Mouse (Mus musculus) forebrain, embryonic 11.5 days (tissue): ENCODE results near the gene Slc35f5. TPM values are rescaled to one million over a fixed set of nuclear protein-coding genes. Genes with fewer than 3 reads are reported as not detected.

Experiments used
- ATAC-seq: fragments of 200-750 bp; cut with Nextera tagmentation; replicated peaks from 2 replicates; pipeline ENCODE4 v1.8.0; 2017; ENCODE audit warnings: moderate TSS enrichment; ENCODE audit not compliant: low FRiP score
- DNase-seq: peaks from one replicate; pipeline ENCODE4 v3.0.0-alpha.2; 2017; ENCODE audit warnings: low spot score
- H3K27ac ChIP-seq: fragments of 300-500 bp; sonication (generic); 2 replicates; pipeline ENCODE4 v1.5.1; 2014; ENCODE audit warnings: low read depth, low read length
- H3K27me3 ChIP-seq: fragments of 300-500 bp; sonication (generic); 2 replicates; pipeline ENCODE4 v1.6.1; 2014; ENCODE audit warnings: mild to moderate bottlenecking, low read length, mixed read lengths; ENCODE audit not compliant: control insufficient read depth, insufficient read depth
- H3K36me3 ChIP-seq: fragments of 300-500 bp; sonication (generic); 2 replicates; pipeline ENCODE4 v1.6.1; 2014; ENCODE audit warnings: mild to moderate bottlenecking, low read length, moderate library complexity, mixed read lengths; ENCODE audit not compliant: control insufficient read depth, insufficient read depth
- H3K4me1 ChIP-seq: fragments of 300-500 bp; sonication (generic); replicated peaks from 2 replicates; pipeline ENCODE4 v1.6.1; 2014; ENCODE audit warnings: low read length, mixed read lengths; ENCODE audit not compliant: control insufficient read depth, insufficient read depth
- H3K4me2 ChIP-seq: fragments of 300-500 bp; sonication (generic); 2 replicates; pipeline ENCODE4 v1.6.1; 2014; ENCODE audit warnings: low read depth, mild to moderate bottlenecking, low read length, moderate library complexity, mixed read lengths; ENCODE audit not compliant: severe bottlenecking
- H3K4me3 ChIP-seq: fragments of 300-500 bp; sonication (generic); 2 replicates; pipeline ENCODE4 v1.5.1; 2014; ENCODE audit warnings: low read depth, low read length
- H3K9ac ChIP-seq: fragments of 300-500 bp; sonication (generic); 2 replicates; pipeline ENCODE4 v1.6.1; 2014; ENCODE audit warnings: low read length
- H3K9me3 ChIP-seq: fragments of 300-500 bp; sonication (generic); 2 replicates; pipeline ENCODE4 v1.6.1; 2016; ENCODE audit warnings: low read length, mixed read lengths; ENCODE audit not compliant: control insufficient read depth
- WGBS: fragments of 180-500 bp; shearing (Covaris S2); extraction: QIAGEN DNeasy Blood & Tissue Kit; methylation state at CpG from one replicate; pipeline ENCODE4 v1.1.7; 2014; 5-methylcytosine and 5-hydroxymethylcytosine counted together
- polyA plus RNA-seq: library from polyadenylated mRNA; unstranded; fragments of >200 nt; fragmentation: Nextera tagmentation; extraction: Ambion mirVana; gene quantifications from 2 replicates; pipeline ENCODE4 v1.2.1, GENCODE M21; 2014

Gene Slc35f5
- polyA plus RNA-seq, 1 experiment from 2014 or later = 24.3 TPM

DNA sequence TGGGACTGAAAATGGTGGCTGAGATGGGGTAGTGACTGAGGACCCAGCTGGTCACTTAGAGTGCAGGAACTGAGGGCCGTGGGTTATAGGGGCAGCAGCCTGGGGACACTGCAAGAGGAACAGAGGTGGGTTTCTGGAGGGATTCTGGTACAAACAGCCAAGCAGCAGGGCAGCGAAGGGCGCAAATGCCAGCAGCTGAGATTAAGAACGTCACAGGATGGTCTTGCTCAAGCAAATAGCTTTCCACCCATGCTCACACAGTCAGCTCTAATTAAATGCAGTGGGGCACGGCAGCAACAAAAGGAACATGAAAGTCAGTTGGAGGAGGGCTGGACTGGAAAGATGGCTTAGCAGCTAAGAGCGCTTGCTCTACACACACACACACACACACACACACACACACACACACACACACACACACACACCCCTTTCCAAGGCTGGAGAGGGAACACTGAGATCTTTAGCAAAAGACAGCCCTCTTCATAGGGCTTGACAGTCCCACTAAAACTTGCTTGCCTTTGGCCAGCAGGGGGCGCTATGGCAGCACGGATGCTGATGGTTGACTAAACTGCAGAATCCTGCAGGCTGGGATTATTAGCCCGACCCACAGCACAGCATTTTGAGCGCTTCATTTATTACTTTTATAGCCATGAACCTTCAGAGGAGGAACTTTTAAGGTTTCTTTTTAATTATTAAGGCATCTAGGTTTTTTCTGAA lies 46.9 kb downstream of the Slc35f5 start:
- Histone ChIP-seq H3K36me3 (no peaks in the 10 kb centered on the region), H3K9me3 (no peaks in the 10 kb centered on the region), H3K9ac (no peak overlapping the region; the same call in 1 of the 2 replicates), H3K4me1 (no peaks in the 10 kb centered on the region), H3K4me2 (no peak overlapping the region), H3K27me3 (no peaks in the 10 kb centered on the region), H3K27ac (no peak overlapping the region), H3K4me3 (no peak overlapping the region)
- peak; percentile 90 for ATAC-seq
- 21% methylated on average over 10 of the region's 10 CpGs for WGBS
- DNase-seq = peak; percentile 93

DNA sequence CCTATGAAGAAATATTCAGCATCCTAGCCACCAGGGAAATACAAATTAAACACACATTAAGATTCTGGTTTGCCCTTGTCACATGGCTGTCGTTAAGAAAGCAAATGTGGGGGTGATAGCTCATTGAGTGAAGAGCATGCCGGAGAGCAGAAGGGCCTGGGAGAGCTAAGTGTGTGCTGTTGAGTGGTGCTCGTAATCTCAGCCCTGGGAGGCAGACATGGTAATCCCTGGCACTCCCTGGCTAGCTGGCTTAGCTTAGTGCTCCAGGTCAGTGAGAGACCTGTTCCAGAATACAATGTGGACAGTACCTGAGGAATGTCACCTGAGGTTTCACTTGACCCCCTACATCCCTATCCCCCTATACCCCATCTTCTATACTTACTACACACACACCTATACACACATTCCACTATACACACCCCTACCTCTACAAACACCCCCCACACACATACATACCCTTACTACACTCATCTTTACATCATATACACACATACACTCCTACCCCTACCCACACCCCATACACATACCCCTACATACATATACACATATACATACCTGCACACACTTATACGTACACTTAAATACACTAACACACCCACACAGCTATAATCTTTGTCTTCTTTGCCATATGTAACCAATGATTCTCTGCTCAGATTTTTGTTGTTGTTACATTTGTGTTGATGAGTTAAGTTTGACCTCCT lies 64.1 kb downstream of the Slc35f5 start:
- no peak for ATAC-seq

DNA sequence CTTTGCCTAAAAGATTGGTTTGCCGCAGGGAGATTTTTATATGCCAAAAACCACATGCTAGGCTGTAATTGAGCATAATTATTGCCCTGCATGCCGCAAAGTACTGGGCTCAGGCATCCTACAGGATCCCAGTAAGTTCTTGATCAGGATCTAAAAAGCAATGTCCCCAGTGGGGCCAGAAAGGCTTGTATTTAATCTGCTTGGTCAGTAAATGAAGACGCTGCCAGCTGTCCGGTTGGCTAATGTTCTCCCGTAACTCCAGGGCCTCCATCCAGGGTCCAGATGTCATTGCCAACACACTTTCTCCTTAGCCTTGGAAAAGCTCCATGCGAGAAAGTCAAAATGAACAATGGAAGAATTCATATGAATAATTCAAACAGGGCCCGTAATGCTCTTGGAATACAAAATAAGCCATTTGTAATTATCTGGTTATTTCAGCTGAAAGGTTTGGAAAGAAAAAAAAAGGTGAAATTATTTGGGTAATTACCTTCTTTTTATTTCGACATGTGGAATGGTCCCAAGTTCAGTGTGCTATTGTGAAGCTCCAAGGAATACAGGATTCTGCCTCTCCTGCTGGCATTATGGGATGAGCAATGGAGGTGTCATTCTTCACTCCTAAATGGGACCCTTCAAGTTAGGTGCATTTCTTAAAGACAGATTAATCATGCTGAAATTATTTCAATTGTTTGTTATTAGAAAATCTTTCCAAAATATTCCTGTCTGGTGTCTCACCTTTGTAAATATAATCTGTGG lies 79.3 kb downstream of the Slc35f5 start:
- 76% methylated on average over 8 of the region's 8 CpGs for WGBS
- H3K4me2 ChIP-seq = no peak overlapping the region

More for the DNA sequence above, 64.1 kb downstream of the Slc35f5 start:
- Histone ChIP-seq H3K4me2 (no peak overlapping the region), H3K4me1 (no peaks in the 10 kb centered on the region), H3K9me3 (no peaks in the 10 kb centered on the region), H3K4me3 (no peak overlapping the region), H3K36me3 (no peaks in the 10 kb centered on the region), H3K27ac (no peak overlapping the region), H3K27me3 (no peaks in the 10 kb centered on the region), H3K9ac (no peak overlapping the region)
- no peak for DNase-seq
- 83% methylated on average over 4 of the region's 4 CpGs for WGBS

DNA sequence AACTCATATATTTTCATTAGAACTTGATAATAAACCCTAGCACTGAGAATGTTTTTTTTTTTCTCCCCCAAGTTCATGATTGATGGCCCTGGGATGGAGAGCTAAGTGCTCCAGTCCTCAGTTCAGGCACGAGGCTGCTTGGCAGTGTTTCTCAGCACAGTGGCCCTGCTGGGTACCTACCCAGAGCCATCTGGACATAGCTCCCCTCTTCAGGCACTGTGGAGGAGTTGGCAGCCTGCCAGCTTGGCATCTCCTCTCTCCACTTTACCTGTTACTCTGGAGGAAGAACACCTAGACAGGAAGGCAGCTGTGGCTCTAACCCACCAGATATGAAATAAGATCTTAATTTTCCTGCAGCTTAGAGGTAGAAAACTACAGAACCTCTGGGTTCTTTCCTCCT lies 83.2 kb downstream of the Slc35f5 start:
- no peak for DNase-seq
- no peak overlapping the region for H3K9ac ChIP-seq
- no peak for ATAC-seq
- H3K4me2 ChIP-seq = no peak overlapping the region
- 67% methylated on average over 1 of the region's 1 CpGs for WGBS
- no peaks in the 10 kb centered on the region for H3K9me3 ChIP-seq
- H3K27me3 ChIP-seq = no peaks in the 10 kb centered on the region
- no peaks in the 10 kb centered on the region for H3K36me3 ChIP-seq
- no peak overlapping the region for H3K27ac ChIP-seq
- no peaks in the 10 kb centered on the region for H3K4me1 ChIP-seq
- H3K4me3 ChIP-seq = no peak overlapping the region

More for the DNA sequence above, 79.3 kb downstream of the Slc35f5 start:
- Histone ChIP-seq H3K27me3 (no peaks in the 10 kb centered on the region), H3K36me3 (no peaks in the 10 kb centered on the region), H3K4me1 (no peaks in the 10 kb centered on the region), H3K9ac (no peak overlapping the region), H3K9me3 (no peaks in the 10 kb centered on the region), H3K27ac (no peak overlapping the region), H3K4me3 (no peak overlapping the region)
- ATAC-seq (no peak), DNase-seq (no peak)

Other genes with a start within 250 kb of the Slc35f5 start
- 242 and 255 TPM in 2 replicates for gene Actr3, start 124.9 kb upstream of the Slc35f5 start, polyA plus RNA-seq
- gene Gpr39, start 116.4 kb downstream of the Slc35f5 start, polyA plus RNA-seq = not detected in 2 replicates